Mouse (Mus musculus) CH12.LX (cell line): ENCODE data around the gene Prkg1. TPM values are rescaled to one million over a fixed set of nuclear protein-coding genes. Genes with fewer than 3 reads are reported as not detected.

Source experiments
- DNase-seq: peaks from one replicate; pipeline ENCODE4 v3.0.0-alpha.2; 2013; ENCODE audit errors: extremely low read depth
- H3K27ac ChIP-seq: 2 replicates; pipeline ENCODE4 v1.5.1; 2012; ENCODE audit warnings: low read depth, mild to moderate bottlenecking, control low read depth, moderate library complexity; ENCODE audit not compliant: insufficient read depth
- H3K27me3 ChIP-seq: replicated peaks from 2 replicates; pipeline ENCODE3; 2012; ENCODE audit warnings: inconsistent platforms
- H3K36me3 ChIP-seq, 2 experiments: replicated peaks in 1 of 2; 2 replicates each; pipeline versions ENCODE3 to v1.6.1; 2012; ENCODE audit warnings: inconsistent platforms in 1 of 2, low read length in 1 of 2, mild to moderate bottlenecking in 1 of 2, mixed read lengths in 1 of 2, moderate library complexity in 1 of 2; ENCODE audit not compliant: control insufficient read depth in 1 of 2, insufficient read depth in 1 of 2
- H3K4me1 ChIP-seq, 2 experiments: 2 replicates each; pipeline ENCODE4 v1.6.1; 2012; ENCODE audit warnings: inconsistent platforms in 1 of 2, moderate library complexity in 1 of 2; ENCODE audit not compliant: insufficient read depth in 2 of 2, control insufficient read depth in 1 of 2
- H3K4me2 ChIP-seq: 2 replicates; pipeline ENCODE4 v1.6.1; 2012; ENCODE audit warnings: low read depth, mild to moderate bottlenecking, control low read depth; ENCODE audit not compliant: poor library complexity, insufficient read depth, severe bottlenecking
- H3K4me3 ChIP-seq, 3 experiments: fragments of 150-350 bp in 1 of 3; sonication (generic) in 1 of 3; replicated peaks in 1 of 3; 2 replicates each; pipeline versions ENCODE3 to v1.5.1; 2011 to 2012; ENCODE audit warnings: low read depth in 2 of 3, low read length in 2 of 3, mild to moderate bottlenecking in 2 of 3, moderate library complexity in 2 of 3, control low read depth in 1 of 3, improper control_type of control experiment in 1 of 3, inconsistent platforms in 1 of 3, mixed read lengths in 1 of 3; ENCODE audit not compliant: poor library complexity in 1 of 3
- H3K79me2 ChIP-seq: replicated peaks from 2 replicates; pipeline ENCODE4 v1.6.1; 2012; ENCODE audit warnings: mild to moderate bottlenecking, moderate library complexity; ENCODE audit not compliant: control insufficient read depth, poor library complexity, insufficient read depth, severe bottlenecking; ENCODE audit errors: extremely low read depth
- H3K9ac ChIP-seq: 2 replicates; pipeline ENCODE4 v1.6.1; 2012; ENCODE audit warnings: low read depth, mild to moderate bottlenecking, control low read depth, moderate library complexity; ENCODE audit not compliant: insufficient read depth
- H3K9me3 ChIP-seq: replicated peaks from 2 replicates; pipeline ENCODE3; 2012; ENCODE audit warnings: low read length, inconsistent platforms, mixed read lengths
- CHD1 ChIP-seq: IDR thresholded peaks from 2 replicates; pipeline ENCODE4 v1.6.1; 2012; ENCODE audit warnings: low read depth, low read length, improper control_type of control experiment, inconsistent platforms
- CHD2 ChIP-seq: IDR thresholded peaks from 2 replicates; pipeline ENCODE4 v1.6.1; 2011; ENCODE audit warnings: low read length, improper control_type of control experiment
- EP300 ChIP-seq: IDR thresholded peaks from 2 replicates; pipeline ENCODE4 v1.6.1; 2011; ENCODE audit warnings: low read length, improper control_type of control experiment
- ETS1 ChIP-seq: conservative IDR thresholded peaks from 2 replicates; pipeline ENCODE4 v1.6.1; 2012; ENCODE audit warnings: low read depth, mild to moderate bottlenecking, inconsistent platforms, low read length, improper control_type of control experiment, moderate library complexity
- JUND ChIP-seq: conservative IDR thresholded peaks from 2 replicates; pipeline ENCODE4 v1.6.1; 2011; ENCODE audit warnings: low read depth, low read length, improper control_type of control experiment
- KAT2A ChIP-seq: IDR thresholded peaks from 2 replicates; pipeline ENCODE4 v1.6.1; 2012; ENCODE audit warnings: low read length, improper control_type of control experiment, inconsistent platforms; ENCODE audit not compliant: insufficient replicate concordance
- MAX ChIP-seq: IDR thresholded peaks from 2 replicates; pipeline ENCODE4 v1.6.1; 2011; ENCODE audit warnings: low read length, improper control_type of control experiment
- MYC ChIP-seq: IDR thresholded peaks from 2 replicates; pipeline ENCODE4 v1.6.1; 2011; ENCODE audit warnings: low read depth, mild to moderate bottlenecking, improper control_type of control experiment, low read length
- PAX5 ChIP-seq: IDR thresholded peaks from 2 replicates; pipeline ENCODE4 v1.6.1; 2012; ENCODE audit warnings: low read length, inconsistent platforms, mixed read lengths
- POLR2AphosphoS2 ChIP-seq: IDR thresholded peaks from 2 replicates; pipeline ENCODE4 v1.6.1; 2011; ENCODE audit warnings: low read depth, low read length, improper control_type of control experiment
- RCOR1 ChIP-seq: conservative IDR thresholded peaks from 2 replicates; pipeline ENCODE4 v1.6.1; 2012; ENCODE audit warnings: low read depth, mild to moderate bottlenecking, inconsistent platforms, low read length, improper control_type of control experiment
- SIN3A ChIP-seq: IDR thresholded peaks from 2 replicates; pipeline ENCODE4 v1.6.1; 2012; ENCODE audit warnings: low read length, improper control_type of control experiment, inconsistent platforms
- SMC3 ChIP-seq: IDR thresholded peaks from 2 replicates; pipeline ENCODE4 v1.6.1; 2011; ENCODE audit warnings: low read depth, low read length, improper control_type of control experiment
- TBP ChIP-seq: conservative IDR thresholded peaks from 2 replicates; pipeline ENCODE4 v1.6.1; 2011; ENCODE audit warnings: low read depth, low read length, improper control_type of control experiment
- TCF12 ChIP-seq: IDR thresholded peaks from 2 replicates; pipeline ENCODE4 v1.6.1; 2014; ENCODE audit warnings: low read depth, mild to moderate bottlenecking, inconsistent platforms, low read length, improper control_type of control experiment
- USF2 ChIP-seq: conservative IDR thresholded peaks from 2 replicates; pipeline ENCODE4 v1.6.1; 2011; ENCODE audit warnings: low read depth, low read length, improper control_type of control experiment
- ZC3H11A ChIP-seq: IDR thresholded peaks from 2 replicates; pipeline ENCODE4 v1.6.1; 2012; ENCODE audit warnings: low read depth, mild to moderate bottlenecking, inconsistent platforms, low read length, improper control_type of control experiment
- ZKSCAN1 ChIP-seq: IDR thresholded peaks from 2 replicates; pipeline ENCODE4 v1.6.1; 2012; ENCODE audit warnings: low read depth, inconsistent platforms, low read length, improper control_type of control experiment, borderline replicate concordance
- dilution Hi-C: fragments of 300-500 bp; cut with MboI; formaldehyde crosslinking; loops from 2 replicates; pipeline ENCODE4 v1.14.3; 2020; ENCODE audit warnings: low sequenced_read_pairs; ENCODE audit not compliant: extremely low pct_unique_long_range_greater_than_20kb, extremely low pct_ligation_motif_present
- in situ Hi-C: fragments of 300-500 bp; cut with MboI; formaldehyde crosslinking; loops from 3 replicates; pipeline ENCODE4 v1.14.3; 2019; ENCODE audit warnings: low sequenced_read_pairs, low pct_ligation_motif_present, low pct_unique_long_range_greater_than_20kb, mixed read lengths
- polyA plus RNA-seq: library from polyadenylated mRNA; unstranded; fragments of >175 nt; gene quantifications from 2 replicates; pipeline ENCODE4 v1.2.1, GENCODE M21; 2012; ENCODE audit warnings: low read depth; ENCODE audit not compliant: insufficient read length
- total RNA-seq, 2 experiments: library from RNA; depleted of rRNA; stranded (reverse); fragments of 300-350 nt in 1 of 2; fragments of >200 nt in 1 of 2; gene quantifications; 2 replicates each; pipeline ENCODE4 v1.2.3; 2012 to 2014

Gene Prkg1
- total and polyA plus RNA-seq, 3 experiments: not detected

GRCm38 (mm10) chr19:31026797-31027196 is 738.0 kb downstream of the Prkg1 start:
- H3K4me1 ChIP-seq: no peaks in the 10 kb centered on the region
- no peaks in the 10 kb centered on the region for H3K36me3 ChIP-seq
- no peak for DNase-seq
- no peaks in the 10 kb centered on the region for H3K9me3 ChIP-seq
- TF ChIP-seq SIN3A: no peak
- TF ChIP-seq CHD2: no peak
- no peak for TF ChIP-seq MYC
- no peak for TF ChIP-seq RCOR1
- TF ChIP-seq TCF12: no peak
- TF ChIP-seq MAX: no peak
- TF ChIP-seq SMC3: no peak
- TF ChIP-seq ZKSCAN1: no peak
- no peak for TF ChIP-seq TBP
- no peak for TF ChIP-seq ETS1
- no peak for TF ChIP-seq PAX5
- TF ChIP-seq CHD1: no peak
- H3K27me3 ChIP-seq: no peaks in the 10 kb centered on the region
- in situ Hi-C loops (no loop called here), dilution Hi-C loops (no loop called here)
- H3K79me2 ChIP-seq: no peaks in the 10 kb centered on the region
- H3K4me3 ChIP-seq: no peak overlapping the region
- H3K9ac ChIP-seq: no peak overlapping the region
- H3K27ac ChIP-seq: no peak overlapping the region
- H3K4me2 ChIP-seq: no peak overlapping the region

GRCm38 (mm10) chr19:31011528-31012133 is 753.2 kb downstream of the Prkg1 start:
- dilution Hi-C loops (no loop called here), in situ Hi-C loops (no loop called here)
- no peak for DNase-seq
- Histone ChIP-seq H3K4me2 (no peak overlapping the region), H3K79me2 (no peaks in the 10 kb centered on the region), H3K4me3 (no peak overlapping the region), H3K27me3 (no peaks in the 10 kb centered on the region), H3K27ac (no peak overlapping the region), H3K9ac (no peak overlapping the region), H3K36me3 (no peaks in the 10 kb centered on the region), H3K4me1 (0 out of 4 replicates have a peak, but pooled peaks cover 0 to 2% of the 10 kb centered on the region in 2 experiments), H3K9me3 (no peaks in the 10 kb centered on the region)
- no peak for TF ChIP-seq TBP
- no peak for TF ChIP-seq EP300
- no peak for TF ChIP-seq KAT2A
- no peak for TF ChIP-seq USF2
- no peak for TF ChIP-seq JUND
- TF ChIP-seq POLR2AphosphoS2: no peak
- TF ChIP-seq TCF12: no peak
- TF ChIP-seq ZC3H11A: no peak
- no peak for TF ChIP-seq SIN3A
- TF ChIP-seq SMC3: no peak
- no peak for TF ChIP-seq ETS1
